Mouse (Mus musculus) CH12.LX (cell line): Measurements from ENCODE around the gene Hhipl1.

Source experiments
- BHLHE40 ChIP-seq: IDR thresholded peaks from 2 replicates; pipeline ENCODE4 v1.6.1; 2011; ENCODE audit warnings: mild to moderate bottlenecking, low read depth, low read length, improper control_type of control experiment
- CTCF ChIP-seq, 2 experiments: IDR thresholded peaks in 1 of 2; conservative IDR thresholded peaks in 1 of 2; 2 replicates each; pipeline ENCODE4 v1.5.1; 2011 to 2012; ENCODE audit warnings: low read depth in 2 of 2, low read length in 2 of 2, improper control_type of control experiment in 1 of 2, inconsistent platforms in 1 of 2, mild to moderate bottlenecking in 1 of 2, moderate library complexity in 1 of 2
- E2F4 ChIP-seq: IDR thresholded peaks from 2 replicates; pipeline ENCODE4 v1.6.1; 2011; ENCODE audit warnings: low read depth, low read length, improper control_type of control experiment; ENCODE audit not compliant: insufficient replicate concordance
- EP300 ChIP-seq: IDR thresholded peaks from 2 replicates; pipeline ENCODE4 v1.6.1; 2011; ENCODE audit warnings: low read length, improper control_type of control experiment
- IRF4 ChIP-seq: IDR thresholded peaks from 2 replicates; pipeline ENCODE4 v1.6.1; 2014; ENCODE audit warnings: low read depth, mild to moderate bottlenecking, inconsistent platforms, low read length, improper control_type of control experiment
- JUN ChIP-seq: IDR thresholded peaks from 2 replicates; pipeline ENCODE4 v1.6.1; 2011; ENCODE audit warnings: low read depth, mild to moderate bottlenecking, low read length, improper control_type of control experiment, moderate library complexity; ENCODE audit not compliant: insufficient read depth
- JUND ChIP-seq: conservative IDR thresholded peaks from 2 replicates; pipeline ENCODE4 v1.6.1; 2011; ENCODE audit warnings: low read depth, low read length, improper control_type of control experiment
- POLR2A ChIP-seq: IDR thresholded peaks from 2 replicates; pipeline ENCODE4 v1.6.1; 2011; ENCODE audit warnings: low read depth, mild to moderate bottlenecking, improper control_type of control experiment, low read length
- SIN3A ChIP-seq: IDR thresholded peaks from 2 replicates; pipeline ENCODE4 v1.6.1; 2012; ENCODE audit warnings: low read length, improper control_type of control experiment, inconsistent platforms
- UBTF ChIP-seq: IDR thresholded peaks from 2 replicates; pipeline ENCODE4 v1.6.1; 2012; ENCODE audit warnings: low read depth, mild to moderate bottlenecking, inconsistent platforms, low read length, improper control_type of control experiment, moderate library complexity
- ZKSCAN1 ChIP-seq: IDR thresholded peaks from 2 replicates; pipeline ENCODE4 v1.6.1; 2012; ENCODE audit warnings: low read depth, inconsistent platforms, low read length, improper control_type of control experiment, borderline replicate concordance

GRCm38 (mm10) chr12:108373611-108374010, 67.5 kb downstream of the Hhipl1 start:
- no peak for TF ChIP-seq BHLHE40
- no peak for TF ChIP-seq POLR2A
- TF ChIP-seq SIN3A = no peak
- no peak for TF ChIP-seq ZKSCAN1
- TF ChIP-seq EP300 = no peak
- TF ChIP-seq CTCF (conservative IDR thresholded peaks at IDR 0.05 in 1 of 2, IDR thresholded peaks at IDR 0.05 in 1 of 2; ENCODE audit: low read depth in 2 of 2, low read length in 2 of 2) = no peak
- TF ChIP-seq UBTF = no peak
- TF ChIP-seq E2F4 = no peak
- no peak for TF ChIP-seq JUN
- no peak for TF ChIP-seq JUND
- no peak for TF ChIP-seq IRF4
